Mouse (Mus musculus): ENCODE results near the gene Kank1. TPM values are rescaled to one million over a fixed set of nuclear protein-coding genes. Genes with fewer than 3 reads are reported as not detected.
A peak's percentile ranks its signal among the peaks of the same experiment; 100 is the strongest.

Gene Kank1
- polyA plus RNA-seq, 1 experiment from 2014 or later, result 8.2 TPM

GRCm38 (mm10) chr19:25358486-25359120 is 121.8 kb downstream of the Kank1 start:
- TF ChIP-seq EP300 (IDR thresholded peaks at IDR 0.05; ENCODE audit: low read depth) (no peak), CTCF (IDR thresholded peaks at IDR 0.05; ENCODE audit: low read depth) (no peak)
- Histone ChIP-seq H3K9me3 (ENCODE audit: low read length) (no peaks in the 10 kb centered on the region), H3K36me3 (replicated peaks; ENCODE audit: insufficient read depth, low read length) (no peaks in the 10 kb centered on the region), H3K27ac (ENCODE audit: low read depth) (no peak overlapping the region), H3K27me3 (ENCODE audit: insufficient read depth, low read length) (no peaks in the 10 kb centered on the region), H3K4me3 (ENCODE audit: low read depth, low read length) (no peak overlapping the region), H3K4me2 (ENCODE audit: low read depth, low read length) (no peak overlapping the region), H3K4me1 (ENCODE audit: insufficient read depth) (no peaks in the 10 kb centered on the region), H3K9ac (replicated peaks) (no peak overlapping the region)
- 41% methylated on average over 8 of the region's 8 CpGs for WGBS (ENCODE audit: insufficient replicate concordance)
- DNase-seq, result no peak
- ATAC-seq, result no peak

DNA sequence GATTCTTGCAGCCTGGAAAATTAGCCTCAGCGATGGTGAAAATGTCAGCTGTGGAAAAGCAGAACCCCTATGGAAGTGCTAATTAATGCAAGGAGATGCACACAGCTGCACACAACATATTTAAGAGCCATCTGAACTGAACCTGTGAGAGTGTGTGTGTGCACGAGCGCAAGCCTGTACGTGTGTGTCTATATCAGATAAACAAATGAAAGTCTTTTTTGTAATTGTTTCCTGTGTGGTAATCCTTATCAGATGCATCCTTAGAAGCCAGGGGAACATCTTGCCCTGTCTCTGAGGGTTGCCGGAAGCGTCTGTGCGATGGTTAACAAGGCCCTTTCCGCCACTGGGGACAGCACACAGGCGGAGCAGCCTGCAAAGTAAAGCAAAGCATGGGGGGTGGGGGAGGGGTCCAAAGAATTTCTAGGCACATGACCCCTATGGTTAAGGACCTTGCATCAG is 123.8 kb downstream of the Kank1 start:
- TF ChIP-seq CTCF (IDR thresholded peaks at IDR 0.05; ENCODE audit: low read depth), result 0 out of 2 replicates have a peak, but pooled peaks have one; percentile 11
- no peak for TF ChIP-seq EP300 (IDR thresholded peaks at IDR 0.05; ENCODE audit: low read depth)
- no peak for DNase-seq
- Histone ChIP-seq H3K27ac (ENCODE audit: low read depth) (no peak overlapping the region), H3K36me3 (replicated peaks; ENCODE audit: insufficient read depth, low read length) (no peaks in the 10 kb centered on the region), H3K4me2 (ENCODE audit: low read depth, low read length) (no peak overlapping the region), H3K27me3 (ENCODE audit: insufficient read depth, low read length) (no peaks in the 10 kb centered on the region), H3K4me1 (ENCODE audit: insufficient read depth) (no peaks in the 10 kb centered on the region), H3K4me3 (ENCODE audit: low read depth, low read length) (no peak overlapping the region), H3K9ac (replicated peaks) (no peak overlapping the region), H3K9me3 (ENCODE audit: low read length) (no peaks in the 10 kb centered on the region)
- WGBS (ENCODE audit: insufficient replicate concordance), result 18% methylated on average over 9 of the region's 9 CpGs
- ATAC-seq, result no peak

DNA sequence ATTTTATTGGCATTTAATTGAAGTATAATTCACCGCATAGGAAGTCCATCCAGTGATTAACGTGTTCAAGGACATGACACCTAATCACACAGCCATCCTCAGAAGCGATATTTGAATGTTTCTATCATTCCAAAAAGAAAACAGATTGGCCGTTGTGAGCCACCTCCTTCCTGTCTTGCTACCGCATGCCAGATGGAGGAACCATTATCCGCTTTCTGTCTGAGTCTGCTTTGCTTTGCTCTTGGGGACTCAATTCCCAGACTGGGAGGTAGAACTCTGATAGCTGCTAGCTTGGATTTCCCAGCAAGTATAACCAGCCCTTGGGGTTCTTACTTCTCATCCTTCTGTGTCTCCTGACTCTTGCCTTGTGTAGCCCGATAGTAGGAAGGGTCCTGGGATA is 125.2 kb downstream of the Kank1 start:
- Histone ChIP-seq H3K9me3 (ENCODE audit: low read length) (no peaks in the 10 kb centered on the region), H3K27ac (ENCODE audit: low read depth) (no peak overlapping the region), H3K4me1 (ENCODE audit: insufficient read depth) (no peaks in the 10 kb centered on the region), H3K4me3 (ENCODE audit: low read depth, low read length) (no peak overlapping the region), H3K9ac (replicated peaks) (no peak overlapping the region), H3K36me3 (replicated peaks; ENCODE audit: insufficient read depth, low read length) (no peaks in the 10 kb centered on the region), H3K27me3 (ENCODE audit: insufficient read depth, low read length) (no peaks in the 10 kb centered on the region), H3K4me2 (ENCODE audit: low read depth, low read length) (peak overlapping the region; percentile 31; the same call in 1 of the 2 replicates)
- ATAC-seq, result no peak
- TF ChIP-seq CTCF (IDR thresholded peaks at IDR 0.05; ENCODE audit: low read depth) (no peak), EP300 (IDR thresholded peaks at IDR 0.05; ENCODE audit: low read depth) (no peak)
- DNase-seq, result no peak
- 39% methylated on average over 7 of the region's 7 CpGs for WGBS (ENCODE audit: insufficient replicate concordance)

- ATAC-seq (peak; percentile 40; the same call in 1 of the 2 replicates), DNase-seq (no peak)
- Histone ChIP-seq H3K27me3 (ENCODE audit: insufficient read depth, low read length) (no peaks in the 10 kb centered on the region), H3K36me3 (replicated peaks; ENCODE audit: insufficient read depth, low read length) (no peaks in the 10 kb centered on the region), H3K4me1 (ENCODE audit: insufficient read depth) (no peaks in the 10 kb centered on the region), H3K9me3 (ENCODE audit: low read length) (no peaks in the 10 kb centered on the region), H3K9ac (replicated peaks) (no peak overlapping the region), H3K4me2 (ENCODE audit: low read depth, low read length) (no peak overlapping the region), H3K27ac (ENCODE audit: low read depth) (no peak overlapping the region), H3K4me3 (ENCODE audit: low read depth, low read length) (no peak overlapping the region)
- no peak for TF ChIP-seq EP300 (IDR thresholded peaks at IDR 0.05; ENCODE audit: low read depth)
- TF ChIP-seq CTCF (IDR thresholded peaks at IDR 0.05; ENCODE audit: low read depth), result no peak
- WGBS (ENCODE audit: insufficient replicate concordance), result 54% methylated on average over 5 of the region's 5 CpGs
Measured at GRCm38 (mm10) chr19:25365698-25366097, 128.9 kb downstream of the Kank1 start.

DNA sequence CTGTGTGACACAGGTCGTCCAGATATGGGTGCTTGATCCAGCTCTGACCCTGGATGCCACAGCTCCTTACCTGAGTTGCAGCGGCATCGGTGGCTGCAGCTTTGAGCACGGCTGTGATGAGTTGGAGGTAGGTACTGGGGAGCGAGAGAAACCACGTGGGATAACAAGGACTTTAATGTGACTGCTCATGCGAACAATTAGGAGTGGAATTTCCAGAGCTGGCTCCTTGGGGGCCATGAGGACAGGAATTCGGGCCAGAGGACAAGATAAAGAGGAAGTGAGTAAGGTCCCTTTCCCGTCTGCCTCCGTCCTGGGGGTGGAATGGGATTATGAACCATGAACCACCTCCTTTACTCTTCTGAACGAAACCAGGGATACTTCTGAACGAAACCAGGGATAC is 129.8 kb downstream of the Kank1 start:
- no peak for ATAC-seq
- no peak overlapping the region for H3K27ac ChIP-seq (ENCODE audit: low read depth)
- no peaks in the 10 kb centered on the region for H3K36me3 ChIP-seq (replicated peaks; ENCODE audit: insufficient read depth, low read length)
- H3K4me3 ChIP-seq (ENCODE audit: low read depth, low read length), result no peak overlapping the region
- H3K9me3 ChIP-seq (ENCODE audit: low read length), result no peaks in the 10 kb centered on the region
- TF ChIP-seq CTCF (IDR thresholded peaks at IDR 0.05; ENCODE audit: low read depth), result no peak
- TF ChIP-seq EP300 (IDR thresholded peaks at IDR 0.05; ENCODE audit: low read depth), result no peak
- no peak overlapping the region for H3K9ac ChIP-seq (replicated peaks)
- no peaks in the 10 kb centered on the region for H3K4me1 ChIP-seq (ENCODE audit: insufficient read depth)
- no peak for DNase-seq
- H3K27me3 ChIP-seq (ENCODE audit: insufficient read depth, low read length), result no peaks in the 10 kb centered on the region
- whole genome bisulfite sequencing (ENCODE audit: insufficient replicate concordance), result 55% methylated on average over 12 of the region's 12 CpGs
- H3K4me2 ChIP-seq (ENCODE audit: low read depth, low read length), result no peak overlapping the region

DNA sequence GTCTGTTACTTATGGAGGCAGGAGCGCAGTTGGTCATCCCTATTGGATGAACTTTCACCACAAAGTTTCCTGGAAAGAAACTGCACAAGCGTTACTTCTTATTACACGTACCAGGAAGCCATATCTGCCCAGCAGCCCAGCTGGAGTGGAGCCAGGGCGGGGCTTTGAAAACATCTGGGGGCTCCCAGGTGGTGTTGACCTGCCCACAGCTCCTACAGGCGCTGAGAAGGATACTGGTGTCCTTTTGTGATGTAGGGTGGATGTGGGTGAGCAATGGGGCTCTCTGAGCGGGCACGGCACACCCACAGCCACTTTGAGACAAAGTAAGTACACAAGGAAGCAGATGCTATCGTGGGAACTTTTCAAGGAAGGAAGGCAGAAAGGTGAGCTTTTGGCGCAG is 133.7 kb downstream of the Kank1 start:
- H3K4me2 ChIP-seq (ENCODE audit: low read depth, low read length), result no peak overlapping the region
- H3K4me1 ChIP-seq (ENCODE audit: insufficient read depth), result peaks cover 1% of the 10 kb centered on the region; the same call in 1 of the 2 replicates
- WGBS (ENCODE audit: insufficient replicate concordance), result 79% methylated on average over 9 of the region's 9 CpGs
- no peak overlapping the region for H3K9ac ChIP-seq (replicated peaks)
- TF ChIP-seq EP300 (IDR thresholded peaks at IDR 0.05; ENCODE audit: low read depth) (no peak), CTCF (IDR thresholded peaks at IDR 0.05; ENCODE audit: low read depth) (no peak)
- no peak for ATAC-seq
- no peak for DNase-seq
- no peak overlapping the region for H3K27ac ChIP-seq (ENCODE audit: low read depth)
- no peaks in the 10 kb centered on the region for H3K36me3 ChIP-seq (replicated peaks; ENCODE audit: insufficient read depth, low read length)
- H3K9me3 ChIP-seq (ENCODE audit: low read length), result no peaks in the 10 kb centered on the region
- H3K4me3 ChIP-seq (ENCODE audit: low read depth, low read length), result no peak overlapping the region
- no peaks in the 10 kb centered on the region for H3K27me3 ChIP-seq (ENCODE audit: insufficient read depth, low read length)
